Mouse (Mus musculus) C2C12 (cell line): ENCODE results near the gene Pigr.

Experiments used
- CTCF ChIP-seq: IDR thresholded peaks from one replicate; pipeline ENCODE4 v1.5.1; 2011; ENCODE audit not compliant: control insufficient read depth, insufficient read depth, insufficient read length
- FOSL1 ChIP-seq: IDR thresholded peaks from one replicate; pipeline ENCODE4 v1.8.0; 2011; ENCODE audit warnings: mild to moderate bottlenecking, low read length; ENCODE audit not compliant: poor library complexity, insufficient read depth, severe bottlenecking

- TF ChIP-seq CTCF, result no peak
- no peak for TF ChIP-seq FOSL1
These were observed 5.4 kb upstream of the Pigr start for GRCm38 (mm10) chr1:130821149-130821471.
